Mouse (Mus musculus) erythroblast, adult 5-6 weeks (primary cell): ENCODE data around the gene Mrpl52. TPM values are rescaled to one million over a fixed set of nuclear protein-coding genes. Genes with fewer than 3 reads are reported as not detected.
A peak's percentile ranks its signal among the peaks of the same experiment; 100 is the strongest.

Experiments used
- ATAC-seq: replicated peaks from 2 replicates; pipeline ENCODE4 v1.8.0; 2016; ENCODE audit warnings: moderate number of reproducible peaks, mild to moderate bottlenecking, moderate TSS enrichment, inconsistent platforms; ENCODE audit not compliant: poor library complexity, low FRiP score, severe bottlenecking
- total RNA-seq, 2 experiments: library from RNA; stranded (forward) in 1 of 2; stranded (reverse) in 1 of 2; fragments of 150-400 nt in 1 of 2; fragments of 200-764, 138-1000 nt in 1 of 2; gene quantifications; 2 replicates each; pipeline versions ENCODE4 v1.2.3 to v1.2.4; 2015 to 2017; ENCODE audit warnings: low replicate concordance in 2 of 2

The Mrpl52 gene
- total RNA-seq, 2 experiments from 2014 or later = 27.6 to 40.3 TPM

DNA sequence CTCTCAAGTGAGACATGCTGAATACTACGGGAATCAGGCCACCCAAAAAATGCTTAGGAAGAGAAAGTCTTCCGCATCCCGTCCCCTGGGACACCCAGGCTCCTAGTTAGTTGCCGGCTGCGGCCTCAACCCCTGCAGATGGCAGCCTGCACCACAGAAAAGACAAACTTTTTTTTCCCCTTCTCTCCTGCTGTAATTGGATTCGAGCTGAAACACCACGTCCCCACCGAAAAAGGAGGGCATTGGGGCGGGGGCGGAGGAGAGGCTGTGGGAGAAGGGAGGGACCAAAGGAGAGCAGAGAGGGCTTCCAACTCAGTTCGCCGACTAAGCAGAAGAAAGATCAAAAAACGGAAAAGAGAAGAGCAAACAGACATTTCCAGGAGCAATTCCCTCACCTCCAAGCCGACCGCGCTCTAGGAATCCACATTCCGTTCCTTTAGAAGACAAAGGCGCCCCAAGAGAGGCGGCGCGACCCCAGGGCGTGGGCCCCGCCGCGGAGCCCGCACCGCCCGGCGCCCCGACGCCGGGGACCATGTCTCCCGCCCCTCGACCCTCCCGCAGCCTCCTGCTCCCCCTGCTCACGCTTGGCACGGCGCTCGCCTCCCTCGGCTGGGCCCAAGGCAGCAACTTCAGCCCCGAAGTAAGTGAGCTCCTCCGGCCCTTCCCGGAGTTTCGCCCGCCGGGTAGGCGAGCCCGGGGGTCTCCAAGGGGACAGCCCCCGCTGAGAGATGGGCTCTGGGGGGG lies 4.8 kb downstream of the Mrpl52 start, which contains the start of gene Mmp14:
TSS of gene Mmp14 (plus strand) at position 279 of the 744 bp plus-strand sequence.
- no peak for ATAC-seq

DNA sequence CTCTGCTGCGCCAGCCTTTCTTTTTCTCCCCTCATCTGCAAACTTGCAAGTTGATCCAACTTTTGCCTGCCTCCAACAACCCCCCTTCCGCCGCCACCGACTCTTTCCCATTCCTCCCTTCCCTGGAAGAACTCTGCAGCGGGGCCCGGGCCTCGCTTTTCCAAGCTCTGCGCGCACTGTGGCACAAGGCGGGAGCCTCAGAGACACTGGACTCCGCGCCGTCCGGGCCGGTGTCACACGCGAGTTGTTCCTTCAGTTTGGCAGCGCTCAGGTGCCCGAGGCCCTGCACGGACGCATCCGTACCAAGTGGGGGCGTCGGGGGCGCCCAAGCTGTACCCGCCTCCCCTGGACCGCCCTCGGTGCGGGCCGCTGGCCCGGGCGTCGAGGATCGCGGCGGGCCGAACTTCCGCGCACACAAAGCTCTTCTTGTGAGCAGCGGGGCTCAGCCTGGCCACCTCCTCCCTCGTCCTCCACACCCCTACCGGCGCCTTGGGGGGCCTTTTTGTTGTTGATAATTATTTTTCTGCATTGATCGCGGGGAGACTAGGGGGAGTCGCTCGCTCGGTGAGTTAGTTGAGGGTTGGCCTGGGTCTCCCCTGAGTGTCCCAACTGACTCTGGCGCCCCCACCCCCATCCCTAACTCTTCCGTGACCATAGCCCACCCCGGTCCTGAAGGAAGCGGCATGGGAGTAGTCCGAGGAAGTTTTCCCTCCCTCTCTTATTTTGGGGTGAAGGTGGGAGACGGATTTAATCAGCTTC lies 5.5 kb downstream of the Mrpl52 start:
- peak; percentile 48 for ATAC-seq

DNA sequence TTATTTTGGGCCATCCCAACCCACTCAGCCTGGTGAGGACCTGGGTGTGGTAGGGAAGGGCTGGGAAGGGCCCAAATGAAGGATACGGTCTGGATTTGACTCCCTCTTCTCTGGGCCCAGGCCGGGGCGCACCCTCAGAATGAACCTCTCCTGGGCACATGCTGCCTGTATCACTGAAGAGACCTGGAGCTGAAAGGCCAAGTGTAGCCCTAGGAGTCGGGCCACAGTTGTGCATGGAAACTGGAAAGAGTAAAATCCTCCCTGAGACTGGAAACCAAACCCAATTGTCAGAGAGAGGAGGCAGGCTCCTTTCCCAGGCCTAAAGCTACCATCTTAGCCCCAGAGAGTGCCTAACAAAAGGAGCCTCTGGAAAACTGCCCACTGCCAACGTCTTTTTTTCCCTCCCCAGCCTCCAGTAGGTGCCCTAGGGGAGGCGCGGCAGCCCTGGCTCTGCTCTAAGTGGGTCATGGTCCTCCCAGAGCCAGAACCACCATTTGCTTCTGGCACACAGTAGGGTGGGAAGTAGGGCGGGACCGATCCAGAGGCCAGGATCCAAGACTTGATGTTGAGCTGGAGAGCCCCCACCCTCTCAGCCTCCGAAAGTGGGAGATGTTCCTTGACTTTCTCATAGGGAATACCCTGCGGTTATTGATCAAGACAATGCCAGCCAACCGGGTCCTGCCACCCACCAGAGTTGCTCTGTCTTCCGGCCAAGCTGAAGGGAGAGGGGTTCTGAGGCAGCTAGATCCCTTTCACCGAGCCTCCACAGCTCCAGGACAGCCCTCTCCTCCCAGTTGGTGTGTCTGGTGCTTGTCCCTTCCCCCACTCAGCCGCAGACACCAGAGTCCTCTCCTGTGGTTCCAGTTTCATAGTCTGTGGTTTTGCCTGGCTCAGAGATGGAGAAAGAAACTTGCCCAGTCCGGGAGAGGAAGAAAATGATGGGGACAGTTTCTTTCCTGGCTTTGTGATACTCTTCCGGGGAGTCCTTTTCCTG lies 6.4 kb downstream of the Mrpl52 start:
- ATAC-seq = 0 out of 2 replicates have a peak, but pooled peaks have one; percentile 16

DNA sequence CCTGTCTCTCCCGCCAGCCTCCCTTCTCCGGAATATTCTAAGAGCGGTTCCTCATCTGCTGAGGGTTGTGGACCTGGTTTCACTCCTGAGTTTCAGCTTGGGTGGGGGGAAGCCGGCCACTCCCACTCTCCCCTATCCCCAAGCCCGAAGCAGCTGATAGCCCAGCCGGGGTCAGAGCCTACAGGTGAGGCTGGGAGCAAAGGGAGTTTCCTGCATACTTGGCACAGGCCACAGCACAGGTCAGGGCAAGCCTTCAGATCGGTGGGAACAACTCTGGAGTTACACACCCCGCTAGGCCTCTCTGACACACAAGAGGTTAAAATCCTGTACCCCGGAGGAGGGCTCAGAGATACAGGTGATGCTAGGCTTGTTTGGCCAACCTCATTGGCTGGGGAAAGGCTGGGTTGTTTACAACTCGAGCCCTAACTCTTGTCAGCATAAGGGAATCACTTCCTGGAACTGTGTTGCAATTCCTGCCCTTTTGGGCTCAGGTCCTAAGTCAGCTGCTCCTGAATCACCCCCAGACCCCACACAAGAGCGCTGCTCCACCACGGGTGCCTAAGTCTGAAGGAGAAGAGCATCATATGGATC lies 7.3 kb downstream of the Mrpl52 start:
- ATAC-seq = no peak

DNA sequence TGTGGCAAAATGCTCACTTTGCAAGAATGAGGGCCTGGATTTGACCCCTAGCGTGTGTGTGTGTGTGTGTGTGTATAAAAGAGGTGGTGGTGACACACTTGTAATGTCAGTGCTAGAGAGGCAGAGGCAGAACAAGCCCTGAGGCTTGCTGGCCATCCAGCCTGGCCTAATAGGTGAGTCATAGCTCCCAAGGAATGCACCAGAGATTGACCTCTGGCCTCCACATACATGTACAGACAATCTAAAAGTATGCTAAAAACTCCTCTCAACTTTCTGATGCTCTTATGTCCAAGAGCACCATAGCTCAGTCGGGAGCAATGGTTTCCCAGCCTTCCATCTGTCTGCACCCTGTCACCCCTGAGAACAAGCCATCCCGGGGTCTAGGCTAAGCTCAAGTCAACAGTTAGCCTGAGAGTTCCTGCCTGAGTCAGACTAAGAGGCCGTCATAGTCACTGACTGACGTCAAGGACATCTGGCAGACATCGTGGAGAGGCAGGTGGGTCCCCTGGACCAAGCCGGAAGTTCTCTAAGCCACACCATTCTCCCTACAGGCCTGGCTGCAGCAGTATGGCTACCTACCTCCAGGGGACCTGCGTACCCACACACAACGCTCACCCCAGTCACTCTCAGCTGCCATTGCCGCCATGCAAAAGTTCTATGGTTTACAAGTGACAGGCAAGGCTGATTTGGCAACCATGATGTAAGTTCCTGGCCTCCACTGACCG lies 8.6 kb downstream of the Mrpl52 start:
- ATAC-seq = no peak

DNA sequence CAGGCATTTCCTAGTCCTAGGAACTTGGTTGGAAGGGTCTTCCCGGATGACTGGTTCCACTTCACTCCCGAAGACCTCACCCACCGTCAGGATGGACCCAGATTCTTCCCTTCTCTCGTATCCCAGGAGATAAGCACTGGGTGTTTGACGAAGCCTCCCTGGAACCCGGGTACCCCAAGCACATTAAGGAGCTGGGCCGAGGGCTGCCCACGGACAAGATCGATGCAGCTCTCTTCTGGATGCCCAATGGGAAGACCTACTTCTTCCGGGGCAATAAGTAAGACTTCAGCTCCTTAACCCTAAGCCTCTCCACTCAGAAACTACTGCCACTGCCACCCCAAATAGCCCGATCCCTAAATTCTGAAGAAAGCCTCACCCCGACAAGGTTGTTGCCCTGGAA lies 12.4 kb downstream of the Mrpl52 start:
- no peak for ATAC-seq

DNA sequence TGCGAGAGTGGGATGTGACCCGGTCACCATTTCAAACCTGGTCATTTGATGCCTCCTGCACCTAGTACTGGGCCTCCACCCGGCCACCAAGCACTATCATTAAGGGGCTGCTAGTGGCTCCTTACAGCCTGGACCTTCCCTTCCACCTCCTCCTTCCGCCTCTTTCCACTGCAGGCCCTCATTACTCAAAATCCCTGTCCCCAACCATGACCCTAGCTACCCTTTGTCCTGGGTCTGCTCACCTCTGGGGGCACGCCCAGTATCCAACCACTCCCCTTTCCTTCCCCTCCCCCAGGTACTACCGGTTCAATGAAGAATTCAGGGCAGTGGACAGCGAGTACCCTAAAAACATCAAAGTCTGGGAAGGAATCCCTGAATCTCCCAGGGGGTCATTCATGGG lies 12.9 kb downstream of the Mrpl52 start:
- ATAC-seq = no peak

DNA sequence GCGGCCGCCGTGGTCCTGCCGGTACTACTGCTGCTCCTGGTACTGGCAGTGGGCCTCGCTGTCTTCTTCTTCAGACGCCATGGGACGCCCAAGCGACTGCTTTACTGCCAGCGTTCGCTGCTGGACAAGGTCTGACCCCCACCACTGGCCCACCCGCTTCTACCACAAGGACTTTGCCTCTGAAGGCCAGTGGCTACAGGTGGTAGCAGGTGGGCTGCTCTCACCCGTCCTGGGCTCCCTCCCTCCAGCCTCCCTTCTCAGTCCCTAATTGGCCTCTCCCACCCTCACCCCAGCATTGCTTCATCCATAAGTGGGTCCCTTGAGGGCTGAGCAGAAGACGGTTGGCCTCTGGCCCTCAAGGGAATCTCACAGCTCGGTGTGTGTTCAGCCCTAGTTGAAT lies 13.8 kb downstream of the Mrpl52 start:
- ATAC-seq = no peak

DNA sequence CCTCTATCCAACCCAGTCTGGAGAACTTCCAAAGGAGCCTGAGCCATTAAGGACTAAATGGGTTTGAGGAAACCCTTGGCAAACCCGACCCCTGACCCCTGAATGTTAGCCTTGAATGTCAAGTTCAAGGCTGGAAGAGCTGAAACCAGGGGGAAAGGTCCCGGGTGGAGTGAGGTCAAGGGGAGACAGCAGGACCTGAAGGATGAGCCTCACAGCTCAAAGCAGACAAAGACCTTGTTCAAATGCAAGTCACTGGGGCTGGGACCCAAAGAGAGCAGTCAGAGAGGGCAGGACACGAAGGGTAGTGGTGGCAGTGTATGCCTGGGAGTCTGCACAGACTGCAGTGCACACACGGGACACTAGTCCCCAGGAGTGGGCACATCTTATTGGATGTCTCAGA lies 14.7 kb downstream of the Mrpl52 start:
- ATAC-seq = no peak

DNA sequence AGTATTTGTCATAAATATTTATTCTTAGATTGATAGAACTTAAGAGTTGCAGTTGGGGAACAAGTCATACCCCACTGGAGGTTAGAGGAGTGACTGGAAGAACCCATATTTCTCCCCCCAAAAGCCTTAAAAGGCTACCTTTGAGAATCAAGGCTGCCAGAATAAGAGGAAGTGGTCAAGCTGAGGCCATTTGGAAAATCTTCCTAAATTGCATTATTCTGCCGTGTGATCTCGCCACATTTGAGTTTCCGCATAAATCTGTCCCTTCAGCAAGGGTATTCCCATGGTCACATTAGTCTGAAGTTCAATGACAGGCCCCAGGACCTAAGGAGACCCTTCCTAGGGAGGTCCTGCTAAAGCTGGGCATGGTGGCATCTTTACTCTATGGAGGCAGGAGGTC lies 15.8 kb downstream of the Mrpl52 start:
- no peak for ATAC-seq

DNA sequence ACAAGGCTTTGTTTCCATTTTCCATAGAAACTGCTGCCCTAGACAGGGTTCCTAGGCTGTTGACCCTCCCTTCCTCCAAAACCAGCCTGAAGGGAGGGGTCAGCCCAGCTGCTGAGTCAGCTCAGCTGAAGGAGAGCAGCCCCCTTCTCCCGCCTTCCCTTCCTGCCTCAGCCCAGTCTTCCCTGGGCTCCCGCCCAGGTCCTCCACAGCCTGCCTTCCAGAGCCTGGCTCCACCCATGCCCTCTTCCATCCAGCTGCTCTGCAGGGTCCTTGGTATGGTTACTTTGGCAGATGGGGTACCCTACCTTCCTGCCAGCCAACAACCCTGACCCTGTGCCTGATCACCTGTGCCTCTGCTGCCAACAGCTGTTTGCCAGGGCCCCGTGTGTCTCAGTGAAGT lies 16.5 kb downstream of the Mrpl52 start:
- no peak for ATAC-seq

DNA sequence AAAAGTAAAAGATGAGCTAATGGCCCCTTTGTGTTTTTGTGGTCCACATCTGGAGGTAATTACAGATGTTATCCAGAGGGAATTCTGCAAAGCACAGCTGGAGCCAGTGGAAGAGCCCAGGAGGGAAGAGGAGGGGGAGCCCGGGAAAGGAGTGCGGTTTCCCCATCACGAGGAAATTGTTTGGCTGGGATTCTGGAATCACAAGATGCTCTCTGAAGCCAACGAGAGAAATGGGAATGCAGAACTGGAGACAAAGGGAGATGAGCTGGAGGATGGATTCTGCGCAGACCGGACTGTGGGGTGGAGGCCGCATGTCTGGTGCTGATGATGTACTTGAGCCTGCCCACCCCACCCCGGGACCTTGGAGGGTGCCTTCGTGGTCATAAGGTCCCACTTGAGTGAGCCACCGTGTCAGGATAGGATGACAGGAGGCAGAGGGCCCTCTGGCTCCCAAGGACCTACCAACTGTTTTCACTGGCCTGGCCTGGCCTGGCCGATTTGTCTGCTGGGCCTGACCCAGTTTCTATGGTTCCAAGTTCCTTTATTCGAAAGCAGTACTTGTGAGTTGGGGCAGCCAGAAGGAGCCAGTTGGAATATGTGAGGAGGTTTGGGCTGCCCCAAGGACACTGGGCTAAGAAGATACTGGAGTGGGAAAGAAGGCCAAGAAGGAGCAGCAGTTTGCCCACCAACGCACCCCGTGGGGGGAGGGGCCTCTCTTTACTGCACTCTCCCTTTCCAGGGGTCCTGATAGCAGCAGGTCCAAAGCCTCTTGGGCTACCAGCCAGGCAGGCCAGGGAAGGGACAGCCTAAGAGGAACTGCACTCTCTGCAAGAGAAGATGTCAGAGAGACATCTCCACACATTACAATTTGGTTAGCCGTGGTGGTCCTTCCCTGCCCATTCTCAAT lies 17.3 kb downstream of the Mrpl52 start:
- ATAC-seq = no peak

DNA sequence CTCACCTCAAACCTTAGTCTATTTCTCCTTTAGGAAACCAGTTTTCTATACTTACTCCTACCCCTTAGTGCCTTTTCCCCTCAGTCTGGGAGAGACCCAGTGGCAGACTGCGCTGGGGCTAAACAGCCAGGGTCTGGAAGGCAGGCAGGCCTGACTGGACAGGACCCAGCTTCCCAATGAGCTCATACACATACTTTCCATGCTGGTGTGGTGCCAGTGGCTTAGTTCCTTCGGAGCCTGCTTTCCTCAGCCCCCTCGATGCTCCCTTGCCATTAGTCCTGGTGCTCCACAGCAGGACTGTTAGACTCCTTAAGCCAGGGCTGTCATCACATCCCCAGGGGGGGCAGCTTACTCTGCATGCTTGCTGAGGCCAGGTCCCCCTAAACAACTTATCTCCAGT lies 18.8 kb downstream of the Mrpl52 start:
- ATAC-seq = no peak

DNA sequence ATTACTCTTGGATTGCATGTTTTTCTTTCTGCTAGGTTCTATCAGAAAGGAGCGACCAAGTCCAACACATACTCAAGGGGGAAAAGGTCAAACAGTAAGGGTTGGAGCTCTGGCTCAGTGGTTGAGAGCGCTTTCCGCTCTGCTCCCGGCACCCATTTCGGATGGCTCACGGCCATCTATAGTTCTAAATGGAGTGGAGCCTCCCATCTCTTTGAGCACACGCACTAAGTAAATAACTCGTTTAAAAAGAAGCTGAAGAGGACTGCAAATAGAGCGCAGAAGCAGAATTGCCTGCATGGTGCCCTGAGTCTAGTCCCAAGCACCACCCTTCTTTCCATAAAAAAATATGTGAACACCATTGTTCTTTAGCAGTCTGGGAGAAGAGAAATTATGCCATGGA lies 26.9 kb downstream of the Mrpl52 start:
- ATAC-seq = no peak

DNA sequence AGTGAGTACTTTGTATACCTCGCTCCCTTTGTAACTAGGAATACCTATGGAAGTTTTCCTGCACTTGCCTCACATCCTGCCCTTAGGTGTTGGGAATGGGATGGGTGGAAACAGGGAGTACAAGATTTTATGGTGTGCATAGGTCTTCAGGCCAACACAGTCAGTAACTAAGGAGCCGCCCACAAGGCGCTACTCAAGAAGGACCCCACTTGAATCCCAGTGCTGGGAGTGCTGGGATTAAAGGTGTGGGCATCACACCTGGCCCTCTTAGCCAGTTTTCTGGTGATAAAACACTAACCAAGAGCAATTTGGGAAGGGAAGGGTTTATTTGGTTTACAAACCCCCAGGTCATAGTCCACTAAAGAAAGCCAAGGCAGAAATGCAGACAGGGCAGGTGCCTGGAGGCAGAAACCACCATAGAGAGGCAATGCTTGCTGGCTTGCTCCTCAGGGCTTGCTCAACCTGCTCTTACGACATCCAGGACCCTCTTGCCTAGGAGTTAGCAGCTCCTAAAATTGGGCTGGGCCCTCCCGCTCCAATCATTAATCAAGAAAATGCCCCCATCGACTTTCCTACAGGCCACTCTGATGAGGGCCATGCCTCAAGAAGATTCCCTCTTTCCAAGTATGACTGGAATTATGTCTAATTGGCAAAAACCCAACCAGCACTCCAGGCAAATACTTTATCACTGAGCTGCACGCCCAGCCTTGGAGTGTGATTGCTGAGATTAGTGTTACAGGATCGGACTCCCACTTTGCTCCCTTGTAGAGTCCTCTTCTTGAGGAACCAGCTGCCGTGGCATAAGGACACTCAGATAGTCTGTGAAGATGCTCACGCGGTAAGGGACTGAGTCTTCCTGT lies 28.2 kb downstream of the Mrpl52 start:
- ATAC-seq = no peak

DNA sequence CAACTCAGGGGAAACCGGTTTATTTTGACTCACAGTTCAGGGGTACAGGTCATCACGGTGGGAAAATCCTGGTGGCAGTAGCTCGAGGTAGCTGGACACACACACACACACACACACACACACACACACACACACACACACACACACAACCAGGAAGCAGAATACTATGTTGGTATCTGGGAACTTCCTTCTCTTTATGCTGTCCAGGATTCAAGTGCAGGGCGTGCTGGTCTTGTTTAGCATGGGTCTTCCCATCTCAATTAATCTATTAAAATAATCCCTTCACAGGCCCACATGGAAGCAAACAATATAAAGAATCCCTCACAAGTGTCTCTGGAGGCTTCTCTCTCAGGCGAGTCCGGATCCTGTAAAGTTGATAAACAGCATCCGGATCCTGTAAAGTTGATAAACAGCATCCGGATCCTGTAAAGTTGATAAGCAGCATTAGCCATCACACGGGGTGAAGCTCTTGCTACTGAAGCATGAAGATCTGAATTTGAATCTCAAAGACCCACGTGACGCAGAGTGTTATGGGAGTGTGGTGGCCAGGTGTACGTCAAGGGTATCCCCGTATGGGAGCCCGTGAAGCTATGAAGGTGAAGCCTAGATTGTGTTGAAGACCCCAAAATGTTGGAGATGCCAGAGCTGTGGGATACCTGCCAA lies 31.3 kb downstream of the Mrpl52 start:
- ATAC-seq = no peak

DNA sequence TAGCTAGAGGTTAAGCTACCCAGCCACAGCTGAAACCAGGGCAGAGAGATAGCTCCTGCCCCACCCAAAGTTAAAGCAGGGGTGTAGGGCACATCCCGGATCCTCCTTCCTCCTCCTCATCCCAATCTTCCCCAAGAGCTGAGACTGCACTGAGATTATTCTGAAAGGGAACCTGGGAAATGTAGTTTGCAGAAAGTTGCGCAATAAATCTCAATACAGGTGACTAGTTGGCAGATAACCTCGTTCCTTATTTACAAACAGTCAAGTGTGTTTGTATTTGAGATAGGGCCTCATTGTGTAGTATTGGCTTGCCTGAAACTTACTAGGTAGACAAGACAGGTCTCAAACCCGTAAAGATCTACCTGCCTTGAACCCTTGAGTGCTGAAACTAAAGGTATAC lies 35.4 kb downstream of the Mrpl52 start:
- no peak for ATAC-seq
